Mouse (Mus musculus) heart, postnatal 0 days (tissue): ENCODE measurements at regions not wholly inside any gene's neighbourhood (a gene's known extent, or its start where the extent isn't known, plus 50 kb on each side); places are given as distances from the start of the nearest gene placed in this dataset.

ENCODE experiments used
- CTCF ChIP-seq: IDR thresholded peaks from 2 replicates; pipeline ENCODE4 v1.5.1; 2016; ENCODE audit warnings: antibody characterized with exemption, control low read depth, low read depth
- EP300 ChIP-seq: IDR thresholded peaks from 2 replicates; pipeline ENCODE4 v1.6.1; 2016; ENCODE audit warnings: antibody characterized with exemption, low read depth

DNA sequence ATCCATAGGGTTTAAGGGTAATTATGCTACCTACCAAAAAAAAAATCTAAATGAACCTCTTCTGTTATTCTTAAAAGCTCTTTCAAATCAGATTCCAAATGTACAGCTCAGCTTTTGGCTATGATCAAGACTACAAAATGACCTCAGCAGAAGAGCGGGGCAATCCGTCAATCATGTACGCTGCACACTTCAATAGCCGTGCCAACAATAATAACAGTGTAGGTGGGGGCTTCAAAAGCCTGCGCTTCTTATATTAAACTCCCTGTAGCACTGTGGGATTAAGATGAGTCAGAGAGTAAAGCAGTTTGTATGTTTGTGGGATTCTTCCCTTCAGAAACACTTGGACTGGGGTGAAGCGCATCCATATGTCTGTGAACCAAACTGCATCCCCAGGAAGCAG lies 210.5 kb downstream of the Wdr11 start:
- no peak for TF ChIP-seq CTCF
- TF ChIP-seq EP300, result no peak
